Mouse (Mus musculus): ENCODE results near the gene Ppm1b. TPM values are rescaled to one million over a fixed set of nuclear protein-coding genes. Genes with fewer than 3 reads are reported as not detected.

Ppm1b gene
- polyA plus RNA-seq, 1 experiment from 2014 or later = 80.0 TPM

Other genes starting within 250 kb of the Ppm1b start
- 44.2 and 50.6 TPM in 2 replicates for gene Lrpprc, start 166.0 kb upstream of the Ppm1b start, polyA plus RNA-seq (2015; fragmentation: Nextera tagmentation; extraction: Ambion mirVana)
- gene Slc3a1, start 71.6 kb downstream of the Ppm1b start, polyA plus RNA-seq (2015; fragmentation: Nextera tagmentation; extraction: Ambion mirVana) = 5.8 and 6.8 TPM in 2 replicates
- gene Prepl, start 133.5 kb downstream of the Ppm1b start, polyA plus RNA-seq (2015; fragmentation: Nextera tagmentation; extraction: Ambion mirVana) = 23.5 and 28.3 TPM in 2 replicates
- gene Camkmt, start 133.8 kb downstream of the Ppm1b start, polyA plus RNA-seq (2015; fragmentation: Nextera tagmentation; extraction: Ambion mirVana) = 14.3 and 15.5 TPM in 2 replicates